Mouse (Mus musculus): ENCODE results near the gene Rbfox1. TPM values are rescaled to one million over a fixed set of nuclear protein-coding genes. Genes with fewer than 3 reads are reported as not detected.
A peak's percentile ranks its signal among the peaks of the same experiment; 100 is the strongest.

Gene Rbfox1
- polyA plus RNA-seq, 1 experiment from 2014 or later: 4.7 TPM

DNA sequence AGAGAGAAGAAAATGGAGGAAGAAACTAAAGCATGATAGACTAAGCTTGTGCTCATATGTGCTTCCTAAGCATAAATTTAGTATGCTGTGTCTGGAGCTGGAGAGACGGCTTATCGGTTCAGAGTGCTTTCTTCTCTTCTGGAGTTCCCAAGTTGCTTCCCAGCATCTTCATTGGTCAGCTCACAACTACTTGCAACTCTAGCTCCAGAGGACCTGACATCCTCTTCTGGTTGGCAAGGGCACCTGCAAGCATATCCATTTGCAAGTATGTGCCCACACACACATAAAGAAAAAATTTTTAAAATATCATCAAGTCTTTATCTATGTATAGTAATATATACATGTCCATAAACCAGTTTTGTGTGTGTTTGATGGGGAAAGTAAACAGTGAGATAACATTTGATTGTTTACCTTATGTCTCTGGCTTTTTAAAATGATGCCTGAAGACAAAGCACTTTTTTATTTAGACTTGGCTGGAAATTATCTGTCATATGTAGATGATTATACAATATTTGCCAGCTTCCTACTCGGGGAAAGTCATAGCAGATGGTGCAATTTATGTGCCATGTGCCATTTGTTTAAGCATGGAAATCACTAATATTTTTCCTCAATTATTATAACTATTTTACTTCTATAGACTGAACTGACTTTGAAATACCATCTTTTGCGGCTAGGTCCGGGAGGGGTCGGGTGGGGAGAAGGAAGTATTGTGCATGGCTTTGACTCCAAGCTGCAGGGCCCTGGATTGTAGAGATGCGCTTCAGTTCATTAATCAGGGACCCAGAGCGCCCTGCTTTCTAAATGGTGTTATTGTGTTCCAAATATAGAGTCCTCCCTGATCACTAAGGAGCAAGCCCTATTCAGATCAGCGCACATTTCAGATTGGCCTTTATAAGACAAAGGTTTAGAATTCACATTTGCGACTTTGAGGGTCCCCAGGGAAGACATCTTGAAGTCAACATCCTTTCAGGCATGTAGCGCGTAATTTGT lies 542.4 kb downstream of the Rbfox1 start:
- WGBS: 73% methylated on average over 12 of the region's 12 CpGs
- Histone ChIP-seq H3K4me3 (ENCODE audit: control insufficient read depth in 1 of 2, insufficient read depth in 1 of 2, low read depth in 1 of 2, low read length in 2 of 2) (no peak overlapping the region), H3K27ac (replicated peaks in 1 of 2; ENCODE audit: control insufficient read depth in 1 of 2, insufficient read depth in 1 of 2, low read depth in 2 of 2, low read length in 2 of 2) (no peak overlapping the region), H3K27me3 (ENCODE audit: control insufficient read depth, insufficient read depth, low read length) (no peaks in the 10 kb centered on the region), H3K9me3 (ENCODE audit: control insufficient read depth, low read length) (no peaks in the 10 kb centered on the region), H3K36me3 (ENCODE audit: control insufficient read depth, insufficient read depth, low read length) (no peaks in the 10 kb centered on the region), H3K9ac (ENCODE audit: low read length) (no peak overlapping the region), H3K4me2 (ENCODE audit: low read length) (no peak overlapping the region), H3K4me1 (ENCODE audit: control insufficient read depth in 2 of 2, insufficient read depth in 2 of 2, low read length in 2 of 2) (no peaks in the 10 kb centered on the region)
- ATAC-seq (ENCODE audit: insufficient number of reproducible peaks, insufficient read depth, low FRiP score, low read depth): no peak

DNA sequence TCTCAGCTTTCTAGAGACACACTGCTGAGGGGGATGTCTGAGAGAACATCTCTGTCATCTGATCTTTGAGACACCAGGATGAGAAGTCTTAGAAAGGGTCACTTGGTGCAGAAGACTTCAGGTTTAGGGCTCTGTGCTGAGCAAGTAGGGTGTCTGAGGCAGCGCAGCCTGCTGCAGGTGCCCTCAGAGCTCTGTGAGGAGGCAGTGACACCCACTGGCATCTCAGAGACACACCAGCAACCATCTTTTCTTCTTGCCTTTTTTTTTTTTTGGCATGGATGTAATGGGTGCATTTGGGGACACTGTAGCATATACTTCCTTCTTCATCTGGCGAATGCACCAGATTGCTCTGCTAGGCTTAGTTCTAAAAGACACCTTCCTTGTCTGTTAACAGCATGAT lies 545.8 kb downstream of the Rbfox1 start:
- no peaks in the 10 kb centered on the region for H3K27me3 ChIP-seq (ENCODE audit: control insufficient read depth, insufficient read depth, low read length)
- H3K9me3 ChIP-seq (ENCODE audit: control insufficient read depth, low read length): no peaks in the 10 kb centered on the region
- ATAC-seq (ENCODE audit: insufficient number of reproducible peaks, insufficient read depth, low FRiP score, low read depth): no peak
- H3K4me2 ChIP-seq (ENCODE audit: low read length): no peak overlapping the region
- no peak overlapping the region for H3K9ac ChIP-seq (ENCODE audit: low read length)
- H3K4me3 ChIP-seq (ENCODE audit: control insufficient read depth in 1 of 2, insufficient read depth in 1 of 2, low read depth in 1 of 2, low read length in 2 of 2): no peak overlapping the region
- H3K36me3 ChIP-seq (ENCODE audit: control insufficient read depth, insufficient read depth, low read length): no peaks in the 10 kb centered on the region
- H3K27ac ChIP-seq (replicated peaks in 1 of 2; ENCODE audit: control insufficient read depth in 1 of 2, insufficient read depth in 1 of 2, low read depth in 2 of 2, low read length in 2 of 2): no peak overlapping the region
- WGBS: 73% methylated on average over 2 of the region's 2 CpGs
- no peaks in the 10 kb centered on the region for H3K4me1 ChIP-seq (ENCODE audit: control insufficient read depth in 2 of 2, insufficient read depth in 2 of 2, low read length in 2 of 2)

DNA sequence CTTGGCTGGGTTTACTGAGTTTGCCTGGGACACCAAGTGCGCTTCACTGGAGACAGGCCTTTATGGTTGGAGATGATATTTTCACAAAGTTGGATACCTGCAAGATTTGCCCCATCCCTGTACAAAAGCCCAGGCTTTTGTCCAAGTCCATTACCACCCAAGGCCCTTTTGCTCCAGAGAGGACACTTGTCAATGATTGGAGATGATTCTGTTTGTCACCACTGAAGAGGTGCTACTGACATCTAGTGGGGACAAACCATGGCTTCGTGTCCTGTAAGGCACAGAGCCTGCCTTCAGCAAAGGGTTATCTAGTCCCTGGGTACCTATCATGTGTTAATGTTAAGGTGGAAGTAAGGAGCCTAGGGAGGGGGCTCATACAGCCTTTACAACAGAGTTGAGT lies 551.3 kb downstream of the Rbfox1 start:
- H3K27me3 ChIP-seq (ENCODE audit: control insufficient read depth, insufficient read depth, low read length): no peaks in the 10 kb centered on the region
- WGBS: 53% methylated on average over 2 of the region's 2 CpGs
- no peak for ATAC-seq (ENCODE audit: insufficient number of reproducible peaks, insufficient read depth, low FRiP score, low read depth)
- H3K4me2 ChIP-seq (ENCODE audit: low read length): no peak overlapping the region
- no peak overlapping the region for H3K27ac ChIP-seq (replicated peaks in 1 of 2; ENCODE audit: control insufficient read depth in 1 of 2, insufficient read depth in 1 of 2, low read depth in 2 of 2, low read length in 2 of 2)
- no peak overlapping the region for H3K4me3 ChIP-seq (ENCODE audit: control insufficient read depth in 1 of 2, insufficient read depth in 1 of 2, low read depth in 1 of 2, low read length in 2 of 2)
- no peaks in the 10 kb centered on the region for H3K36me3 ChIP-seq (ENCODE audit: control insufficient read depth, insufficient read depth, low read length)
- H3K4me1 ChIP-seq (ENCODE audit: control insufficient read depth in 2 of 2, insufficient read depth in 2 of 2, low read length in 2 of 2): no peaks in the 10 kb centered on the region
- no peaks in the 10 kb centered on the region for H3K9me3 ChIP-seq (ENCODE audit: control insufficient read depth, low read length)
- H3K9ac ChIP-seq (ENCODE audit: low read length): no peak overlapping the region

DNA sequence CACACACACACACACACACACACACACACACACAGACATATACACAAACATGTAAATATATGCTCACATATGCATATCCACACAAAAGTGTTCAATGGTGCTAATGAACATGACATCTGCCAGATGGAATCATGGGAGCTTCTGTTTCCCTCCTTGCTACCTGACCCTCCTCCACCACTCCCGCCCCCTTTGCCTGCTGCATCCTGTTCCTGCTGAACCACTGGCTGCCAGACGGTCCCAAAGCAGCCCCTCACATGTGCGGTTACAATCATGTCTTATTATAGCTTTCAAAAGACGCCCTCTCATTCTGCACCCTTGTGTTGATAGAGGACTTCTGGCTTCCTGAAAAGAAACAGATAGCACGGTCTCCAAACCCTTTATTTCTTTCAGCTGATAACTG lies 563.1 kb downstream of the Rbfox1 start:
- 3% methylated on average over 5 of the region's 5 CpGs for WGBS
- no peaks in the 10 kb centered on the region for H3K9me3 ChIP-seq (ENCODE audit: control insufficient read depth, low read length)
- peaks cover 2 to 9% of the 10 kb centered on the region in 2 experiments; a peak in 2 of 4 replicates for H3K4me1 ChIP-seq (ENCODE audit: control insufficient read depth in 2 of 2, insufficient read depth in 2 of 2, low read length in 2 of 2)
- peak overlapping the region; percentile 51 for H3K4me2 ChIP-seq (ENCODE audit: low read length)
- H3K27ac ChIP-seq (replicated peaks in 1 of 2; ENCODE audit: control insufficient read depth in 1 of 2, insufficient read depth in 1 of 2, low read depth in 2 of 2, low read length in 2 of 2): no peak overlapping the region
- H3K4me3 ChIP-seq (ENCODE audit: control insufficient read depth in 1 of 2, insufficient read depth in 1 of 2, low read depth in 1 of 2, low read length in 2 of 2): no peak overlapping the region
- H3K27me3 ChIP-seq (ENCODE audit: control insufficient read depth, insufficient read depth, low read length): peaks cover 4% of the 10 kb centered on the region
- ATAC-seq (ENCODE audit: insufficient number of reproducible peaks, insufficient read depth, low FRiP score, low read depth): 0 out of 2 replicates have a peak, but pooled peaks have one; percentile 39
- no peak overlapping the region for H3K9ac ChIP-seq (ENCODE audit: low read length)
- H3K36me3 ChIP-seq (ENCODE audit: control insufficient read depth, insufficient read depth, low read length): no peaks in the 10 kb centered on the region

DNA sequence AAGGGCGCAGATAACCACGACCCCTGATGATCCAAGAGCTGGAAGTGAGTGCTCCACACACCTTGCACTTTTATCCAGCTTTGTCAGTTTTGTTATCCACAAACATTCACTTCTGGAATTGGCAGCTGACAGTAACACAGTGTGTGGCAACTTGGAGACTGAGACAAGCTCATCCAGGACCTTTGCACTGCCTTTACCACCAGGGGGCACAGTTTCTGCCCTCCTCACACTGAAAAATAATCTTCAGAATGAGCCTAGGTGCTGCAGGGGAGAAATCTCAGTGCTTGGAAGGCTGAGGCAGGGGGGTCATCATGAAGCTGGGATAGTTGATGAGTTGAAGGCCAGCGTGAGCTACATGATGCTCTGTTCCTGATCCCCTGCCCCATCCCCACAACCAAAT lies 570.2 kb downstream of the Rbfox1 start:
- no peaks in the 10 kb centered on the region for H3K9me3 ChIP-seq (ENCODE audit: control insufficient read depth, low read length)
- H3K36me3 ChIP-seq (ENCODE audit: control insufficient read depth, insufficient read depth, low read length): no peaks in the 10 kb centered on the region
- H3K4me3 ChIP-seq (ENCODE audit: control insufficient read depth in 1 of 2, insufficient read depth in 1 of 2, low read depth in 1 of 2, low read length in 2 of 2): no peak overlapping the region
- no peaks in the 10 kb centered on the region for H3K4me1 ChIP-seq (ENCODE audit: control insufficient read depth in 2 of 2, insufficient read depth in 2 of 2, low read length in 2 of 2)
- H3K4me2 ChIP-seq (ENCODE audit: low read length): no peak overlapping the region
- H3K9ac ChIP-seq (ENCODE audit: low read length): no peak overlapping the region
- 73% methylated on average over 3 of the region's 3 CpGs for WGBS
- H3K27ac ChIP-seq (replicated peaks in 1 of 2; ENCODE audit: control insufficient read depth in 1 of 2, insufficient read depth in 1 of 2, low read depth in 2 of 2, low read length in 2 of 2): no peak overlapping the region
- no peak for ATAC-seq (ENCODE audit: insufficient number of reproducible peaks, insufficient read depth, low FRiP score, low read depth)
- H3K27me3 ChIP-seq (ENCODE audit: control insufficient read depth, insufficient read depth, low read length): peaks cover 4% of the 10 kb centered on the region

DNA sequence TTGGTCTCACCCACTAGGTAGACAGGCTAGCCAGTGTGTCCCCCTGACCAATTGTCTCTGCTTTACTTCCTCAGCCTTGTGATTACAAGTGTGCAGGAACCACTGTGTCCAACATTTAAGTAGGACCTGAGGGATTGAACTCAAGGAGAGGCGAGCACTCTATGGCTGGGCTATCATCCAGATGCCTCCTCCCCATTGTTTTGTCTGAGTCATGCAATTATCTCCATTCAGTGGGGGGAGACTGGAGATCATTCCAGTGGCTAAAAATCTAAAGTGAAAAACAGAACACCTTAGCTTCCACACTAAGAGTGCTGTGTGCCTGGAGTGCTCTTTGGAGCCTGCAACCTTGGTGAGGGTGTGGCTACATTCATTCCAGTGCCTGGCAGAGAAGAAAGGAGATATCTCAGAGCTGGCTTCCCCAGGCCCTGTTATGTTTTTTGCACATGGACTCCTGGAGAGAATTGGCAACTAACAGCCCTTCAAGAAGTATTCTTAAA lies 594.0 kb downstream of the Rbfox1 start:
- WGBS: 51% methylated on average over 1 of the region's 1 CpGs
- Histone ChIP-seq H3K9me3 (ENCODE audit: control insufficient read depth, low read length) (no peaks in the 10 kb centered on the region), H3K36me3 (ENCODE audit: control insufficient read depth, insufficient read depth, low read length) (no peaks in the 10 kb centered on the region), H3K4me2 (ENCODE audit: low read length) (no peak overlapping the region), H3K4me1 (ENCODE audit: control insufficient read depth in 2 of 2, insufficient read depth in 2 of 2, low read length in 2 of 2) (peaks cover 4 to 6% of the 10 kb centered on the region in 2 experiments; a peak in 3 of 4 replicates), H3K27me3 (ENCODE audit: control insufficient read depth, insufficient read depth, low read length) (no peaks in the 10 kb centered on the region; the same call in 1 of the 2 replicates), H3K9ac (ENCODE audit: low read length) (no peak overlapping the region), H3K27ac (replicated peaks in 1 of 2; ENCODE audit: control insufficient read depth in 1 of 2, insufficient read depth in 1 of 2, low read depth in 2 of 2, low read length in 2 of 2) (no peak overlapping the region), H3K4me3 (ENCODE audit: control insufficient read depth in 1 of 2, insufficient read depth in 1 of 2, low read depth in 1 of 2, low read length in 2 of 2) (no peak overlapping the region)
- no peak for ATAC-seq (ENCODE audit: insufficient number of reproducible peaks, insufficient read depth, low FRiP score, low read depth)

DNA sequence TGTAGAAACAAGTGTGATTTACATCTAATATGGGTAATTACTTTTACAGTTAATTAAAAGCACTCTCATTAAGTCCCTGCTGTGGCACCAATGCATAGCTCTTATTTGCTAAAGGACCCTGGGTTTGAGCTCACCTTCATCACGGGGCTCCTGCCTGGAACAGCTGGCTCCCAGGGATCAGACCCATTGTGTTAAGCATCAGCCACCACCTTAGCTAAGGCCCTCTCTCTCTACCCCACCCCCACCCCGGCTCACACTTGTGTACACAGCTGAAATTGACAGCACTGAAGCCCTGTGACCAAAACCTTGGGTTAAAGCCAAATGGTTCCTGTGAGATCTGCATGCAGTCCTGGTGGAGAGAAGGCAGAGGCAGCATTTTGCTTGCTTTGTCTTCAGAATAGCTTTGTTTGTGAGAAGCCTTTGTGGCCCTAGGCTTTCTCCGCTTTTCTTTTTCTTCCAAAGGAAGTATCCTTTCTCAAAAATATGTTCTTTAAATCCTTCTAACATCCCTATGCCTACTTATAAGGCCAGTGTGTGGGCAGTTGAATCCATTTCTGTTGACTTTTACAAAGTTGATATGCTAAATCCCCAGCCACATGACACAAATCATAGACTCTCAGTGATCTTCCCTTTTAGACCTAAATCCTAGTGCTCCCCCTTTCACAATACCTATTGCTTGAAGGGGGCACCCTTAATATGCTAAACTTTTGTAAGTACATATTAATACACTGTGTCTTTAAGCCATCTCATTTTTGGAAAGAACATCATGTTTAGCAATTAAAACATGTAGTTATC lies 594.7 kb downstream of the Rbfox1 start:
- H3K4me3 ChIP-seq (ENCODE audit: control insufficient read depth in 1 of 2, insufficient read depth in 1 of 2, low read depth in 1 of 2, low read length in 2 of 2): no peak overlapping the region
- no peaks in the 10 kb centered on the region; the same call in 1 of the 2 replicates for H3K27me3 ChIP-seq (ENCODE audit: control insufficient read depth, insufficient read depth, low read length)
- H3K9ac ChIP-seq (ENCODE audit: low read length): no peak overlapping the region
- H3K4me1 ChIP-seq (ENCODE audit: control insufficient read depth in 2 of 2, insufficient read depth in 2 of 2, low read length in 2 of 2): peaks cover 4 to 6% of the 10 kb centered on the region in 2 experiments; a peak in 3 of 4 replicates
- ATAC-seq (ENCODE audit: insufficient number of reproducible peaks, insufficient read depth, low FRiP score, low read depth): no peak; the same call in 1 of the 2 replicates
- no peaks in the 10 kb centered on the region for H3K9me3 ChIP-seq (ENCODE audit: control insufficient read depth, low read length)
- no peak overlapping the region for H3K4me2 ChIP-seq (ENCODE audit: low read length)
- 25% methylated on average over 3 of the region's 3 CpGs for WGBS
- no peaks in the 10 kb centered on the region for H3K36me3 ChIP-seq (ENCODE audit: control insufficient read depth, insufficient read depth, low read length)
- no peak overlapping the region for H3K27ac ChIP-seq (replicated peaks in 1 of 2; ENCODE audit: control insufficient read depth in 1 of 2, insufficient read depth in 1 of 2, low read depth in 2 of 2, low read length in 2 of 2)
